Mouse (Mus musculus) myocyte (in vitro differentiated cells): ENCODE measurements at regions not wholly inside any gene's neighbourhood (a gene's known extent, or its start where the extent isn't known, plus 50 kb on each side); places are given as distances from the start of the nearest gene placed in this dataset.

Experiments used
- E2F4 ChIP-seq: IDR thresholded peaks from one replicate; pipeline ENCODE4 v1.6.1; 2011; ENCODE audit warnings: mild to moderate bottlenecking, control low read depth, moderate library complexity; ENCODE audit not compliant: insufficient read depth
- POLR2A ChIP-seq: IDR thresholded peaks from one replicate; pipeline ENCODE4 v1.6.1; 2011; ENCODE audit warnings: low read depth, mild to moderate bottlenecking, control low read depth, moderate library complexity; ENCODE audit not compliant: insufficient read length
- TCF12 ChIP-seq: IDR thresholded peaks from one replicate; pipeline ENCODE4 v1.6.1; 2011; ENCODE audit warnings: mild to moderate bottlenecking, control low read depth; ENCODE audit not compliant: poor library complexity, insufficient read depth, severe bottlenecking

DNA sequence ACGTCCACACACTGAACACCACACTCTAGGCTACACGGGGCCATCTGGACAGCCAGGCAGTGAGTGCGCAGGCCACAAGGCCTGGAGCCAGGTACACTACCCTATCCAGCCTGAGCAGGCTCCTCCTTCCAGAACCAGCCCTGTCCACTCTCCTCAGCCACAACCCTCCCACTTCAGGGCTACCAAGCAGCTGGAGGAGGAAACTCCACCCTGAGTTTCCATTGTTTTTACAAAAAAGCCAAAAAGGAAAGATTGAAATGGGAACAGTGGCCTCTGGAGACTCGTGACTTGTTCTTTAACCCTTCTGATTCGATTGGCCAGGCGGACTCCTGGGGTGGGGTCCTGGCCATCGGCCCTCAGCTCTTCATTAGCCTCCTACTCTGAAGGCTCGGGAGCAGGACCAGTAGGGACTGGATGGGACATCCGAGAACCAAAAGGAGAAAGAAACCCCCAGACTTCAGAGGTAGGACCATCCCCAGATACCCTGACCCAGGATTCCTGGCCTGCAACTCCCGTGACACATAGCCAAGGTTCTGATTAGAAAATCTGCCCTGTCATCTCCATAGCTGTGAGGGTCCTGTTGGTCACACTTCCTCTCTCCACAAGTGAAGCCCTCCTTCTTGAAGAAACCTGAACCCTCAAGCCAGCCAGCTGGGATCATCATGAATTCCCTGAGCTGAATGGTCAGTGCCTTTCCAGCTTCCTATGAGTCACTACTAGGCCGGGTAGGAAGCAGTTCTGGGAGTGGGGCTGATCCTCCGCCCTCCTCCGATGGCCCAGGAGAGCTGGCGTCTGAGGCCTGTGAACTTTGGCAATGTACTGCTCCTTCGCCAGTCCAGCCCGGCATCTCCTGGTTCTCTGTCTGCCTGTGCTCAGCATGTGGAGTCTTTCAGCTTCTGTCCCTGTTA, 73.6 kb downstream of the Gm11733 start:
- TF ChIP-seq POLR2A (no peak), E2F4 (no peak), TCF12 (no peak)
